Mouse (Mus musculus) lung, adult 2 months (tissue): ENCODE measurements around the gene Hsf2bp.

ENCODE experiments used
- CTCF ChIP-seq: fragments of 200-500 bp; IDR thresholded peaks from 2 replicates; pipeline ENCODE4 v1.5.1; 2011; ENCODE audit warnings: mild to moderate bottlenecking, low read length, control low read depth; ENCODE audit not compliant: insufficient read depth
- POLR2A ChIP-seq: fragments of 200-500 bp; IDR thresholded peaks from 2 replicates; pipeline ENCODE4 v1.6.1; 2011; ENCODE audit warnings: low read depth, mild to moderate bottlenecking, control low read depth, low read length, borderline replicate concordance; ENCODE audit errors: extremely low read depth

DNA sequence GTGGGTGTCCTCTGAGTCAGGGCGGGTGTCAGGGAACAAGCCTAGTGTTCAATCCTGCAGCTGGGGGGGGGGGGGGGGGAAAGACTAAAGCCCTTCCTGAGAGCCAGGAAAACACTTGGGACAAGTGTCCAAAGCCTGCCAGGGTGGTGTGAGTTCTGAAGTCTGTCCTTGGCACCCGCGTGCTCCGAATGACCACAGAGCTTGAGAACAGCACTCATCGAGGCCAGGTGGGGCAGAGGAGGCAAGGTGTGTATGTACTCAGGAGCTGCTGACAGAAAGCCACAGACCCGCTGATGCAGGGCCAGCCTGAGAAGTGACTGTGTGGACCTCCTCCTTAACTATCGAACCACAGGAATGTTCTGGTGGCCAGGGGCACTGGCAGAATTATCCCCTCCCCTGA is 116.5 kb downstream of the Hsf2bp start:
- TF ChIP-seq CTCF (no peak), POLR2A (peak; percentile 63; the same call in 1 of the 2 replicates)
